Mouse (Mus musculus) hindbrain, postnatal 0 days (tissue): Measurements from ENCODE around the gene Cntnap5b. TPM values are rescaled to one million over a fixed set of nuclear protein-coding genes. Genes with fewer than 3 reads are reported as not detected.

Source experiments
- ATAC-seq: fragments of 200-750 bp; cut with Nextera tagmentation; 2 replicates; pipeline ENCODE4 v1.8.0; 2017; ENCODE audit warnings: mild to moderate bottlenecking, moderate TSS enrichment, moderate library complexity
- DNase-seq: peaks from one replicate; pipeline ENCODE4 v3.0.0-alpha.2; 2015; ENCODE audit warnings: low spot score
- H3K27ac ChIP-seq: fragments of 300-500 bp; sonication (generic); 2 replicates; pipeline ENCODE4 v1.5.1; 2014; ENCODE audit warnings: mild to moderate bottlenecking
- H3K27me3 ChIP-seq: fragments of 300-500 bp; sonication (generic); 2 replicates; pipeline ENCODE4 v1.6.1; 2014; ENCODE audit warnings: low read length, mixed read lengths; ENCODE audit not compliant: insufficient read depth
- H3K36me3 ChIP-seq: fragments of 300-500 bp; sonication (generic); 2 replicates; pipeline ENCODE4 v1.6.1; 2014; ENCODE audit warnings: low read length, mixed read lengths; ENCODE audit not compliant: insufficient read depth
- H3K4me1 ChIP-seq: fragments of 300-500 bp; sonication (generic); 2 replicates; pipeline ENCODE4 v1.6.1; 2014; ENCODE audit warnings: antibody characterized with exemption, low read length, mixed read lengths; ENCODE audit not compliant: insufficient read depth
- H3K4me2 ChIP-seq: fragments of 300-500 bp; sonication (generic); 2 replicates; pipeline ENCODE4 v1.6.1; 2014; ENCODE audit warnings: low read depth, mild to moderate bottlenecking, low read length, moderate library complexity, mixed read lengths
- H3K4me3 ChIP-seq: fragments of 300-500 bp; sonication (generic); 2 replicates; pipeline ENCODE4 v1.5.1; 2014; ENCODE audit warnings: low read length
- H3K9ac ChIP-seq: fragments of 300-500 bp; sonication (generic); replicated peaks from 2 replicates; pipeline ENCODE4 v1.6.1; 2014; ENCODE audit warnings: mild to moderate bottlenecking, low read length, moderate library complexity, mixed read lengths
- H3K9me3 ChIP-seq: fragments of 300-500 bp; sonication (generic); 2 replicates; pipeline ENCODE4 v1.6.1; 2016; ENCODE audit warnings: low read length, mixed read lengths
- CTCF ChIP-seq: IDR thresholded peaks from 2 replicates; pipeline ENCODE4 v1.5.1; 2016; ENCODE audit warnings: antibody characterized with exemption, control low read depth, low read depth
- WGBS: fragments of 180-500 bp; shearing (Covaris S2); extraction: QIAGEN DNeasy Blood & Tissue Kit; methylation state at CpG from one replicate; pipeline ENCODE4 v1.1.7; 2014; 5-methylcytosine and 5-hydroxymethylcytosine counted together
- polyA plus RNA-seq: library from polyadenylated mRNA; unstranded; fragments of >200 nt; fragmentation: Nextera tagmentation; extraction: Ambion mirVana; gene quantifications from 2 replicates; pipeline ENCODE4 v1.2.1, GENCODE M21; 2015
- total RNA-seq: library from RNA; depleted of rRNA; stranded (reverse); fragments of >200 nt; gene quantifications from 2 replicates; pipeline ENCODE4 v1.2.3, GENCODE M21; 2014

The Cntnap5b gene
- total and polyA plus RNA-seq, 2 experiments from 2014 or later, result 2.7 to 16.5 TPM

- no peak overlapping the region for H3K9ac ChIP-seq
- H3K4me1 ChIP-seq, result no peaks in the 10 kb centered on the region
- H3K4me2 ChIP-seq, result no peak overlapping the region
- H3K4me3 ChIP-seq, result no peak overlapping the region
- 80% methylated on average over 2 of the region's 2 CpGs for whole genome bisulfite sequencing
- H3K27me3 ChIP-seq, result no peaks in the 10 kb centered on the region
- no peak for DNase-seq
- ATAC-seq, result no peak
- no peaks in the 10 kb centered on the region for H3K9me3 ChIP-seq
- no peak overlapping the region for H3K27ac ChIP-seq
- H3K36me3 ChIP-seq, result no peaks in the 10 kb centered on the region
- TF ChIP-seq CTCF, result no peak
Measured at GRCm38 (mm10) chr1:100041808-100042207, 269.2 kb downstream of the Cntnap5b start.

- Histone ChIP-seq H3K9ac (no peak overlapping the region), H3K27me3 (no peaks in the 10 kb centered on the region), H3K9me3 (no peaks in the 10 kb centered on the region), H3K4me2 (no peak overlapping the region), H3K4me3 (no peak overlapping the region), H3K27ac (no peak overlapping the region), H3K4me1 (no peaks in the 10 kb centered on the region), H3K36me3 (no peaks in the 10 kb centered on the region)
- DNase-seq (no peak), ATAC-seq (no peak)
- TF ChIP-seq CTCF, result no peak
- 67% methylated on average over 2 of the region's 2 CpGs for WGBS
Measured at GRCm38 (mm10) chr1:100079812-100080211, 307.2 kb downstream of the Cntnap5b start.

- TF ChIP-seq CTCF, result no peak
- no peak overlapping the region for H3K9ac ChIP-seq
- ATAC-seq (no peak), DNase-seq (no peak)
- H3K27me3 ChIP-seq, result no peaks in the 10 kb centered on the region
- H3K9me3 ChIP-seq, result no peaks in the 10 kb centered on the region
- no peak overlapping the region for H3K4me3 ChIP-seq
- H3K4me2 ChIP-seq, result no peak overlapping the region
- H3K36me3 ChIP-seq, result no peaks in the 10 kb centered on the region
- H3K27ac ChIP-seq, result no peak overlapping the region
- no peaks in the 10 kb centered on the region for H3K4me1 ChIP-seq
Measured at GRCm38 (mm10) chr1:100100516-100100915, 328.0 kb downstream of the Cntnap5b start.

GRCm38 (mm10) chr1:100101017-100101416, 328.5 kb downstream of the Cntnap5b start:
- WGBS, result 83% methylated on average over 1 of the region's 1 CpGs

GRCm38 (mm10) chr1:100104343-100104742, 331.8 kb downstream of the Cntnap5b start:
- ATAC-seq (no peak), DNase-seq (no peak)
- no peaks in the 10 kb centered on the region for H3K36me3 ChIP-seq
- no peaks in the 10 kb centered on the region for H3K4me1 ChIP-seq
- H3K9ac ChIP-seq, result no peak overlapping the region
- 51% methylated on average over 2 of the region's 2 CpGs for WGBS
- H3K4me3 ChIP-seq, result no peak overlapping the region
- no peaks in the 10 kb centered on the region for H3K27me3 ChIP-seq
- H3K27ac ChIP-seq, result no peak overlapping the region
- no peak for TF ChIP-seq CTCF
- no peaks in the 10 kb centered on the region for H3K9me3 ChIP-seq
- H3K4me2 ChIP-seq, result no peak overlapping the region

More at GRCm38 (mm10) chr1:100101017-100101416, 328.5 kb downstream of the Cntnap5b start:
- no peaks in the 10 kb centered on the region for H3K4me1 ChIP-seq
- TF ChIP-seq CTCF, result no peak
- DNase-seq, result no peak
- H3K27ac ChIP-seq, result no peak overlapping the region
- H3K27me3 ChIP-seq, result no peaks in the 10 kb centered on the region
- H3K4me2 ChIP-seq, result no peak overlapping the region
- no peaks in the 10 kb centered on the region for H3K9me3 ChIP-seq
- no peak overlapping the region for H3K4me3 ChIP-seq
- H3K9ac ChIP-seq, result no peak overlapping the region
- H3K36me3 ChIP-seq, result no peaks in the 10 kb centered on the region
- ATAC-seq, result no peak

- Histone ChIP-seq H3K4me2 (no peak overlapping the region), H3K27ac (no peak overlapping the region), H3K9me3 (no peaks in the 10 kb centered on the region), H3K9ac (no peak overlapping the region), H3K4me1 (no peaks in the 10 kb centered on the region), H3K27me3 (no peaks in the 10 kb centered on the region), H3K36me3 (no peaks in the 10 kb centered on the region), H3K4me3 (no peak overlapping the region)
- TF ChIP-seq CTCF, result no peak
- ATAC-seq (no peak), DNase-seq (no peak)
Measured at GRCm38 (mm10) chr1:100122410-100122935, 349.9 kb downstream of the Cntnap5b start.

GRCm38 (mm10) chr1:100163588-100164357, 391.2 kb downstream of the Cntnap5b start:
- DNase-seq, result no peak
- 59% methylated on average over 2 of the region's 2 CpGs for WGBS
- ATAC-seq, result no peak
- Histone ChIP-seq H3K9ac (no peak overlapping the region), H3K4me3 (no peak overlapping the region), H3K9me3 (no peaks in the 10 kb centered on the region), H3K27ac (no peak overlapping the region), H3K36me3 (no peaks in the 10 kb centered on the region), H3K27me3 (no peaks in the 10 kb centered on the region), H3K4me2 (no peak overlapping the region), H3K4me1 (no peaks in the 10 kb centered on the region)
- TF ChIP-seq CTCF, result no peak
